Mouse (Mus musculus): ENCODE results near the gene Ppp1r3d.

Ppp1r3d gene

DNA sequence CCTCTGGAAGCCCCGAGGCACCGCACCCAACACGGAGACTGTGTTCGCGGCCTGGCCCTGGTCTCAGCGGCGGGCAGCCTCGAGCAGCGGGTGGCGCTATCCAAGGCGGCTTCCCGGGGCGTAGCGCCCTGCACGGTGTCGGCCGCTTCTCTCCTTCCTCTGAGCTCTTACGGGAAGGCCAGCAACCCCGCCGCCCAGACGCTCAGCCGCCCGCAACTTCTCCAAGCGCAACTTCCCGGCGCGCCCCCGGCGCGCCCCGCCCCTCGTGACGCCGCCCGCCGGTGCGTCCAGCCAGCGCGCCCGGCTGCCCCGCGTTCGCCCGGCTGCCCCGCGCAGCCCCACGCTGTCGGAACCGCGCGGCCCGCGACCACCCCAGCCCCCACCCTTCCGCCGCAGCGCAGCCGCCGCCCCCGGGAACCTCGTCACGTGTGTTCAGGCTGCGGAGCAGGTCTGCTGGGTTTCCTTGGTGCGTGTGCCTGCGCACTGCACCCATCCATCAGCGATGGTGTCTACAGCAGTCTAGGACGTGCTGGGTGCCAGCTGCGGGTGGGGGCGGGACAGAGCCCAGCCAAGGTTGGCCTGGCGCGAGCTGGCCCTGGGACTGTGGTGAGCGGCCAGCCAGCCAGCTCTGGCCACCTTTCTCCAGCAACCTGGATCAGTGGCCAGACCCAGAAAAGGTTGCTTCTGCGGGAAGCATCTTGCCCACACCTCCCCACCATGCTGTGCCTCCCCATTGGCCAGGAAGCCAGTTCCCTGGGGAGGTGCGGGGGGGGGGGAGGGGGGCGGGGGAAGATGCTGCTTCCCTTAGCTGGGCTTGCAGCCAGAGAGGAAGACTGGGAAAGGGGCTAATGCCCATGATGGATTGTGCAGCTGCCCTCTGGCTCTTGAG, at the start of gene Ppp1r3d, which contains the start of gene Fam217b:
Gene Ppp1r3d, minus strand, starts transcription at position 212 of the 889 bp plus-strand sequence.
Gene Fam217b, plus strand, starts transcription at position 264 of the 889 bp plus-strand sequence.
- DNase-seq (ENCODE audit: low spot score in 2 of 2): peak; percentile 54 to 77

GRCm38 (mm10) chr2:178460353-178460752, 46.1 kb upstream of the Ppp1r3d start:
- DNase-seq (ENCODE audit: low spot score in 2 of 2): no peak

- DNase-seq (ENCODE audit: low spot score in 2 of 2): no peak
These were observed 43.1 kb upstream of the Ppp1r3d start for GRCm38 (mm10) chr2:178457414-178457813.

DNA sequence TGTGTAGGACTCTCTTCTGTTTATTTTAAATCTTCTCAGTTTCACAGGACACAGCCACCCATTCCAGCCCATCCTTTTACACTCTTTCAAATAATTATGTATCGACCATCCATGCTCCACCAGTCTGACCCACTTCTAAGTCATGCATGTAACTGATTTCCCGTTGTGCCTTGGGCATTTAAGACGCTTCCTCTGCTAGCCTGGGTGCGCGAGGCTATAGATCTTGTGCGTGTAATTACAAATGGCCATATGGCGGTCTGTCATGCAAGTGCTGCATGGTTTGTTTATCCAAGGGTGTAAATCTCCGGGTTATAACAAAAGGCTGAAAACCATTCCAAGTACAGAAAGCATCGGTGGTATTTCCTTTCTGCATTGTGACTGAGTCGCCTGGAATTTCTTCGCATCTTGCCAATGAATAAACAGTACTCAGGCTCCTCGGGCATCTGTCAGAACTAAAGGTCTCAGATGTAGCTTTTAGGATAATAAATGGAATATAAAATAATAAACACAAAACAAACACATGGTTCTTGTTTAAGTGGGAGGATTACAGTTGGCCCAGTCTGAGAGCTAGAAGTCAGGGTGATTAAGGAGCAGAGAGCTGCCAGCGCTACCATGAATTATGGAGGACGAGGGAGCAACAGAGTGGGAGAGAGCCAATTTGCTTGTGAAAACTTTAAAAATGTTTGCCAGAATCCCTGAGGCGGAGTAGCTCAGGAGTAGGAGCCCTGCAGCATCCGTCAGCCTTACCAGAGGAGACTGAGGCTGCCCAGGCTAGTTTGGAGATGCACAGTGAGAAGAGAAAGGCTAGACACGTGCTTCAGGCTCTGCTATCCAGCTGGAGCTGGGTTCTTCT, 40.6 kb upstream of the Ppp1r3d start:
- DNase-seq (ENCODE audit: low spot score in 2 of 2): no peak

DNA sequence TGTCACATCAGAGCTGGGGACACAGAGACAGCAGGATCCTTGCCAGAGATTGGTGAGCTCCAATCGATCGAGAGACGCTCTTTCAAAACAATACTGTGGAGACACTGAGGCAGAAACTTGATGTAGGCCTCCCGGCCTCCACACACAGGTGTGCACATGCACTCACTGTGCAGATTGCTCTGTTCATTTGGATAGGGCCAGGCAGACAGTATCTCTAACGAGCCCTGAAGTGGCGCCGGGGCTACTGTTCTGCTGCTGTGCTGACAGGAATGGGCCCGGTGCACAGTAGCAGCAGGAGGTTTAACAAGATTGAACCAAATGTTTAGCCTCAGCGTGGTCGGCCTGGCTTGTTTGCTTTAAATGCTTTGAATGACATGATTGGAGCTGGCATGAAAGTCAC, 36.7 kb upstream of the Ppp1r3d start:
- no peak for DNase-seq (ENCODE audit: low spot score in 2 of 2)

- DNase-seq (ENCODE audit: low spot score in 2 of 2): no peak
These were observed 36.0 kb upstream of the Ppp1r3d start for GRCm38 (mm10) chr2:178450236-178450635.

GRCm38 (mm10) chr2:178449386-178449785, 35.1 kb upstream of the Ppp1r3d start:
- no peak for DNase-seq (ENCODE audit: low spot score in 2 of 2)

- DNase-seq (ENCODE audit: low spot score in 2 of 2): no peak
These were observed 23.0 kb upstream of the Ppp1r3d start for GRCm38 (mm10) chr2:178437311-178437710.

DNA sequence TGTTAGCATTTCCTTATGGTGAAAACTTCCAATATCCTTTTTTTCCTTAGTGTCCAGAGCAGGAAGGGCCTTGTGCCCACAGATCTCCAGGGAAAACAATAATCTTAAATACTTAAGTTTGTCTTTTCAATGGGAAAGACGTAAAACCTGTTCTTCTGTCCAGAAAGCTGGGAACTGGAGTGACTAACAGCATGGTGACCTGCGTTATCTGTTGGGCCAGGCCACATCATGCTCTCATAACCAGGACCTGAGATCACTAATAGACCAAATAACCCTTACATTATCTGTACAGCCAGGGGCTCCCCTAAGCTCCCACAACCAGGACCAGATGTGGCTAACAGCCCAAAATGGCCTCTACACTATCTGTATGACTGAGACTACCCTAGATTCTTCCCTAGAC, 19.6 kb upstream of the Ppp1r3d start:
- no peak for DNase-seq (ENCODE audit: low spot score in 2 of 2)

- DNase-seq (ENCODE audit: low spot score in 2 of 2): no peak
These were observed 19.2 kb upstream of the Ppp1r3d start for GRCm38 (mm10) chr2:178433495-178433894.

- no peak for DNase-seq (ENCODE audit: low spot score in 2 of 2)
These were observed 16.0 kb upstream of the Ppp1r3d start, which contains the start of gene Cdh26 for GRCm38 (mm10) chr2:178430231-178430630. Cdh26 (plus strand) TSS chr2:178430531.

DNA sequence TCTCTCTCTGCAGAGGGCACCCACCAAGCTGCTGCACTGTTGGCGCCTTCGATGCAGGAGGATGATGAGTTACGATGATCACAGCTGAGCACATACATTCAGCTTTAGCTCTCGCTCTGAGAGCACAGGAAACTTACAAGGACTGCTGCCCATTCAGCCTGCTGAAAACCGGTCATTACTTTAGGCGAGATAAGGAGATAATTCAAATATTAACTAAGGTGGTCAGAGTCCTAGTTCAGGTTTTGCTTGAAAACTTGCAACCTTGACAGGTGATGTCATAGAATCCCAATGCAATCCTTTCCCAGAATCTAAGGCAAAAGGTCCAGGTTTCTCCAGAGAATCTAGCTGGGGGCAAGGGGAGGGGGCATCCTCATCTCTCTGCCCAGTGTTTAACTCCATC, 15.2 kb upstream of the Ppp1r3d start:
- no peak for DNase-seq (ENCODE audit: low spot score in 2 of 2)

DNA sequence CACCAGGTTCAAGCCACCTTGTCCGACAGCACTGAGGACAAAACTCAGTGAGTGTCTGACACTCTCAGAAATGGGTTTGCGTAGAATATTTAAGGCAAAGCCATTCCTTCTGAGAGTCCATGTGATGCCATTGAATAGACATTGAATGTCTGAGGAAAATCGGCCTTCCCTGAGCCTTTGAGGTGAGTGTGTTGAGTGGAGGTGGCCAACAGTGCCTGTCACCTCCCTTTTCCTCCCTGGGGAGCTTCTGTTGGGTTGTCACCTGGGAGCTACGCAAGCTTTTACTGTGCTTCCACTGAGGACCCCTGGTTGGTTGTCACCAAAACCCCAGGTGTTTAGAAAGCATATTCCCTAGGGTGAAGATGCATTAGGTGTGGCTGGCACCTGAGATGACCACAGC, 14.4 kb upstream of the Ppp1r3d start:
- DNase-seq (ENCODE audit: low spot score in 2 of 2): no peak

- no peak for DNase-seq (ENCODE audit: low spot score in 2 of 2)
These were observed 13.9 kb upstream of the Ppp1r3d start for GRCm38 (mm10) chr2:178428183-178428582.

DNA sequence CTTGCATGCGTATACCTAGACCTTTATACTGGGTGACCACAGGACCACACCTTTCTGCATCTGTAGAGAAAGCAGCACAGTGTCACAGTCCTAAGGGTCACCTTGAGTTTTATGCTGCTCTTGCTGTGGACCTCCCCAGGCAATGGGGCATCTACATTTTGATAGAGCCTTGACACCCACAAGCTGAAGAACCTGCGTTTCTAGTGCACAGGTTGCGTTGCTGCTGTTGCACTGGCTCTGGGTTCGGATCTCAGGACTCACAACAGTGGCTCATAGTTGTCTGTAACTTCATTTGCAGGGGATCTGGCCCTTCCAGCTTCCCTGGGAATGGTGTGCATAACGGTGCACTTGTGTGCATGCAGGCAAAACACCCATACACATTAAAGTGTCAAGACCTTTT, 12.9 kb upstream of the Ppp1r3d start:
- no peak for DNase-seq (ENCODE audit: low spot score in 2 of 2)

GRCm38 (mm10) chr2:178426229-178426628, 12.0 kb upstream of the Ppp1r3d start:
- DNase-seq (ENCODE audit: low spot score in 2 of 2): peak; percentile 50 to 51

- peak in 1 of 2 experiments; percentile 0 for DNase-seq (ENCODE audit: low spot score in 2 of 2)
These were observed 9.0 kb upstream of the Ppp1r3d start for GRCm38 (mm10) chr2:178423223-178423622.

GRCm38 (mm10) chr2:178422186-178422585, 7.9 kb upstream of the Ppp1r3d start:
- DNase-seq (ENCODE audit: low spot score in 2 of 2): no peak

- DNase-seq (ENCODE audit: low spot score in 2 of 2): peak; percentile 7 to 13
These were observed 7.3 kb upstream of the Ppp1r3d start for GRCm38 (mm10) chr2:178421603-178422002.

DNA sequence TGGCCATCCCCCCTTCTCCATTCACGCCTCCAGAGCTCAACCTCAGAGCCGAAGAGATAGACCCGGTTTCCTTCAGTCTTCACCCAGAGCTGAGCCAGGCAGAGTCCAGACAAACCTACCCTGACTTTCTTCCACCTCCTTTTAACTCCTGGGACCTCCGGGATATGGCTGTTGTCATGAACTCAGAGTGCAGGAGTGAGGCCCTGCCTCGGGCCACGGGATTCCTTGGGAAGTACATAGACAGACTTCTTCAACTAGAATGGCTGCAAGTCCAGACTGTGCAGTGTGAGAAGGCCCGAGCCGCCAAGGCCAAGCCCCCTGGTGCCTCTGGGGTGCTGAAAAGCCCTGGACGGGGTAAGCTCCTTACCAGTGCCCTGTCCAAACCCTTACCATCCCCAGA, 6.3 kb upstream of the Ppp1r3d start:
- peak; percentile 1 for DNase-seq (ENCODE audit: low spot score in 2 of 2)

GRCm38 (mm10) chr2:178416970-178417369, 2.7 kb upstream of the Ppp1r3d start:
- peak in 1 of 2 experiments; percentile 2 for DNase-seq (ENCODE audit: low spot score in 2 of 2)

DNA sequence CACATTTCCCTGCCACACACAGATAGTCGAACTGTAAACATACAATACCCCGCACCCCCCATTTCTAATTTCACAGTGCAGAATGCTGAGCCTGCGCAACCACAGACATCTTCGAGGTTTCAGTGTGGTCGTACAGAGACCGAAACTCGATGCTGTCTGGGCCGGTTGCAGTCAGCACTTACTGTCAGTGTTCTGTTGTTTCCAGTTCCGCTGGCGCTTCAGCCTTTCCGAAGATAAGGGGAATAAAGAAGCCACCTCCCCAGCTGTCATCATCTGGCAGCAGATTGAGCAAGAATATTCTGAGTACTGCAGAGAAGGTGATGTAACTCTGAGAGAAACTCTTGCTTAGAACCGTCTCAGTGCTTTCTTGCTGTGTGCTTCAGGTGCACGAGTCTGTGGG, 2.2 kb upstream of the Ppp1r3d start:
- peak in 1 of 2 experiments; percentile 16 for DNase-seq (ENCODE audit: low spot score in 2 of 2)

- no peak for DNase-seq (ENCODE audit: low spot score in 2 of 2)
These were observed 827 bp upstream of the Ppp1r3d start for GRCm38 (mm10) chr2:178415150-178415448.

All from right cerebral cortex, adult 2 months (tissue).